Mouse (Mus musculus): ENCODE data around the gene Vamp2. TPM values are rescaled to one million over a fixed set of nuclear protein-coding genes. Genes with fewer than 3 reads are reported as not detected.

Vamp2 gene
- polyA plus RNA-seq, 1 experiment from 2014 or later = 82.2 TPM

DNA sequence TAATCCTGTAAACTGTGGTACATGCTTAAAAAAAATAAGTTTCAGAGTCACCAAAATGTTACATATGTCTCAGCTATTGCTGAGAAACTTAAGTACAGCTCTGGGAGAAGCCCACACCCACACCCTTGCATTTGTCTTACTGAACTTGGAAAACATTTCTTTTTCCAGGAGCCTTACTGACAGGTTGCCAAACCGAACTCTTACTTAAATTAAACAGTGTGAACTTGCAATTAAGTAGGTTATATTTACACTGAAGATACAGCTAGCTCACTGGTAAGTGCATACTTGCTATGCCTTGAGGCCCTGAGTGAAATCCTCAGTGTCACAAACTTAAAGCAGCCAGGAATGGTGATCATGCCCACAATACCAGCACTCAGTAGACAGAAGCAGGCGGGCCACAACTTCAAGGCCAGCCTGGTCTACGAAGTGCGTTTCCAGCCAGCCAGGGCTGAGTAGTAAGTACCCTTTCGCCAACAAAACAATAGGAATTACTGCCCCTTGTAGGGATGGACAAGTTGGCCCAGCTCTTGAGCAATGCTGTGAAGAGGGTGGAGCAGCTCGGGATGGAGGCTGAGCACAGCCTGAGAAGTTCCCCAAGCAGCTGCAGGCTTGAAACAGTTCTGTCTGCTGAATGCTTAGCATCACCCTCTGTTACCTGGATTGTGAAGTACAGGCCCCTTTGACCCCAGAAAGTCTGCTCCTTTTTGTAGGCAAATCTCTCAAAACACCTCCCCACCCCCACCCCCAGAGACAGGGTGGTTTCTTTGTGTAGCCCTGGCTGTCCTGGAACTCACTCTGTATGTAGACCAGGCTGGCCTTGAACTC, 14.1 kb upstream of the Vamp2 start:
- Histone ChIP-seq H3K4me2 (no peak overlapping the region; the same call in 1 of the 2 replicates), H3K4me1 (replicated peaks) (peaks cover 43% of the 10 kb centered on the region), H3K4me3 (no peak overlapping the region), H3K9me3 (replicated peaks) (no peaks in the 10 kb centered on the region), H3K36me3 (no peaks in the 10 kb centered on the region), H3K27ac (peak overlapping the region; percentile 89), H3K9ac (peak overlapping the region; percentile 61; the same call in 1 of the 2 replicates), H3K27me3 (no peaks in the 10 kb centered on the region)
- WGBS = 43% methylated on average over 6 of the region's 6 CpGs
- ATAC-seq (replicated peaks; ENCODE audit: insufficient number of reproducible peaks, insufficient read depth, low FRiP score, low read depth) = no peak

- no peak for ATAC-seq (replicated peaks; ENCODE audit: insufficient number of reproducible peaks, insufficient read depth, low FRiP score, low read depth)
- Histone ChIP-seq H3K4me1 (replicated peaks) (peaks cover 42% of the 10 kb centered on the region), H3K36me3 (no peaks in the 10 kb centered on the region), H3K27ac (peak overlapping the region; percentile 89), H3K4me2 (no peak overlapping the region), H3K4me3 (no peak overlapping the region), H3K9ac (0 out of 2 replicates have a peak overlapping the region, but pooled peaks have one; percentile 15), H3K9me3 (replicated peaks) (no peaks in the 10 kb centered on the region), H3K27me3 (no peaks in the 10 kb centered on the region)
- WGBS = 55% methylated on average over 2 of the region's 2 CpGs
These were observed 13.6 kb upstream of the Vamp2 start for GRCm38 (mm10) chr11:69074776-69075069.

- Histone ChIP-seq H3K4me3 (no peak overlapping the region), H3K9ac (no peak overlapping the region), H3K9me3 (replicated peaks) (no peaks in the 10 kb centered on the region), H3K4me1 (replicated peaks) (peaks cover 42% of the 10 kb centered on the region), H3K4me2 (no peak overlapping the region), H3K27ac (no peak overlapping the region), H3K27me3 (no peaks in the 10 kb centered on the region), H3K36me3 (no peaks in the 10 kb centered on the region)
- WGBS = 47% methylated on average over 9 of the region's 9 CpGs
- no peak for ATAC-seq (replicated peaks; ENCODE audit: insufficient number of reproducible peaks, insufficient read depth, low FRiP score, low read depth)
These were observed 12.4 kb upstream of the Vamp2 start for GRCm38 (mm10) chr11:69075764-69076479.

DNA sequence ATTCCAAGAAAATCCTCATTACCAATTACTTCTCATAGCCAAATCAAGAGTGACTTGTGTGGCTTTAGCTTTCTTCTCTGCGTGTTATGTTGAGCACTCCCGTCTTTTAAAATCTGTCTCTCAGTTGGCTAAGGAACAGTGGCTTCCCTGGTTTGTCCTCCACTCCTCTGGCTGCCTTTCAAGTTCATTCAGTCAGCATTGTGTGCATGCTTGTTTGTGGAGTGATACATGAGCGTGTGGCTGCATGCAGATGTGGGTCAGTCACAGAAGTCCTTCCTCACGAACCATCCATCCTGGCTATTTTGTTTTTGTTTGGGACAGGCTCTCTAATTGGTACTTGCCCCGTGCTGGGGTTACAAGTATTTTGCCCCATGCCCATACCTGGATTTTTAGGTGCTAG, 11.7 kb upstream of the Vamp2 start:
- Histone ChIP-seq H3K27ac (no peak overlapping the region), H3K4me1 (replicated peaks) (peaks cover 35% of the 10 kb centered on the region), H3K9me3 (replicated peaks) (no peaks in the 10 kb centered on the region), H3K9ac (no peak overlapping the region), H3K27me3 (no peaks in the 10 kb centered on the region), H3K36me3 (no peaks in the 10 kb centered on the region), H3K4me2 (no peak overlapping the region), H3K4me3 (no peak overlapping the region)
- no peak for ATAC-seq (replicated peaks; ENCODE audit: insufficient number of reproducible peaks, insufficient read depth, low FRiP score, low read depth)
- WGBS = 63% methylated on average over 5 of the region's 5 CpGs

DNA sequence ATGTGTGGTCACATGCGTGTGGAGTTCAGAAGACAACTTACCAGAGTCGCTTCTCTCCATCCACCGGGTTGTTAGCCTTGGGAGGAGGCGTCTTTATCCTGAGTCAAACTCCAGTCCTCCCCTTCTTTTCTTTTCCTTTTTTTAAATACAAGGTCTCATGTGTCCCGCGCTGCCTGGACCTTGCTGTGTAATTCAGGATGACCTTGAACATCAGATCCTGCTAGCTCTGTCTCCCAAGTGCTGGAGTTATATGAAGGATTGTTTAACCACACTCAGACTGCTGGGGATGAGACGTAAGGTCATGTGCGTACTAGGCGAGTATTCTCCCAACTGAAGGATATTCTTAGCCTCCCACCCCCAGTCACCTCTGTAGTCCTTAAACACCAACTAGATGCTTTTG, 11.0 kb upstream of the Vamp2 start:
- 78% methylated on average over 9 of the region's 9 CpGs for WGBS

GRCm38 (mm10) chr11:69078041-69078440, 10.2 kb upstream of the Vamp2 start:
- Histone ChIP-seq H3K4me1 (replicated peaks) (peaks cover 28% of the 10 kb centered on the region), H3K4me3 (no peak overlapping the region), H3K27ac (no peak overlapping the region), H3K36me3 (no peaks in the 10 kb centered on the region), H3K9me3 (replicated peaks) (no peaks in the 10 kb centered on the region), H3K4me2 (no peak overlapping the region), H3K27me3 (no peaks in the 10 kb centered on the region), H3K9ac (no peak overlapping the region)
- ATAC-seq (replicated peaks; ENCODE audit: insufficient number of reproducible peaks, insufficient read depth, low FRiP score, low read depth) = no peak
- WGBS = 79% methylated on average over 6 of the region's 6 CpGs

More for the DNA sequence above, 11.0 kb upstream of the Vamp2 start:
- Histone ChIP-seq H3K9ac (no peak overlapping the region), H3K9me3 (replicated peaks) (no peaks in the 10 kb centered on the region), H3K4me2 (no peak overlapping the region), H3K27ac (no peak overlapping the region), H3K27me3 (no peaks in the 10 kb centered on the region), H3K4me1 (replicated peaks) (peaks cover 32% of the 10 kb centered on the region), H3K4me3 (no peak overlapping the region), H3K36me3 (no peaks in the 10 kb centered on the region)
- no peak for ATAC-seq (replicated peaks; ENCODE audit: insufficient number of reproducible peaks, insufficient read depth, low FRiP score, low read depth)

- no peaks in the 10 kb centered on the region for H3K9me3 ChIP-seq (replicated peaks)
- ATAC-seq (replicated peaks; ENCODE audit: insufficient number of reproducible peaks, insufficient read depth, low FRiP score, low read depth) = no peak
- no peak overlapping the region for H3K9ac ChIP-seq
- no peak overlapping the region for H3K4me3 ChIP-seq
- H3K27me3 ChIP-seq = no peaks in the 10 kb centered on the region
- no peak overlapping the region for H3K4me2 ChIP-seq
- H3K4me1 ChIP-seq (replicated peaks) = peaks cover 22% of the 10 kb centered on the region
- no peaks in the 10 kb centered on the region for H3K36me3 ChIP-seq
- H3K27ac ChIP-seq = 0 out of 2 replicates have a peak overlapping the region, but pooled peaks have one; percentile 26
- WGBS = 69% methylated on average over 5 of the region's 5 CpGs
These were observed 9.4 kb upstream of the Vamp2 start for GRCm38 (mm10) chr11:69078805-69079438.

DNA sequence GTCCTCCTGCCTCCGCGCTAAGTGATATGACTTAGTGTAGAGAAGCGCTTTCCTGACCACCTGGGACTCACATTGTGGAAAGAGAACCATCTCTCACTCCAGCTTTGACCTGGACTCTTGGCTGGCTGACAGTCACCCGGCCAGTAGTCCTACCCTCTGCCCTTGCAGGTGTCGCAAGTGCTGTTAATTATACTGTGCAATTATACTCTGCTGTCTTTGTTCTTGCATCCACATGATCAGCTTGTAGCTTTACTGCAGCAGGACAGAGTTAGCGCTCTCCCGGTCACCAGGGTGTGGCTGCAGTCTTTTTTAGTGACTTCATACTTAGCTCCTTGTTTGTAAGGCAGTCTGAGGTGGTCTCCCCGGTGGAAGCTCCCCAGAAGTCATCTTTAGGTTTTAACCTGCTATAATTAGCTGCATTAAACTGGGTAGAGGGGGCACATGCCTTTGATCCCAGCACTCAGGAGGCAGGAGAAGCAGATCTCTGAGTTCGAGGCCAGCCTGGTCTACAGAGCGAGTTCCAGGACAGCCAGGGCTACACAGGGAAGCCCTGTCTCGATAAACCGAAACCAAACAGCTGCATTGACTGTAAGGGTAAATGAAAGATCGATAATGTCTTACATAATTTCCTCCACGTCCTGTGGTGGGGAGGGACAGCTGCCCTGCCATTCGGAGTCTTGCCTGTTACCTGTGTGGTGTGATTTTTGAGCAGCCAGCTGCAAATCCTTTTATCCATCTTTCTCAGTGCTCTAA, 8.0 kb upstream of the Vamp2 start:
- H3K4me2 ChIP-seq = no peak overlapping the region
- ATAC-seq (replicated peaks; ENCODE audit: insufficient number of reproducible peaks, insufficient read depth, low FRiP score, low read depth) = no peak
- WGBS = 73% methylated on average over 15 of the region's 15 CpGs
- no peaks in the 10 kb centered on the region for H3K36me3 ChIP-seq
- no peak overlapping the region for H3K4me3 ChIP-seq
- peaks cover 12% of the 10 kb centered on the region; the same call in 1 of the 2 replicates for H3K4me1 ChIP-seq (replicated peaks)
- H3K27me3 ChIP-seq = no peaks in the 10 kb centered on the region
- H3K9ac ChIP-seq = no peak overlapping the region
- H3K9me3 ChIP-seq (replicated peaks) = no peaks in the 10 kb centered on the region
- H3K27ac ChIP-seq = no peak overlapping the region

GRCm38 (mm10) chr11:69080855-69081222, 7.5 kb upstream of the Vamp2 start:
- WGBS = 86% methylated on average over 8 of the region's 8 CpGs
- Histone ChIP-seq H3K36me3 (no peaks in the 10 kb centered on the region), H3K4me3 (no peak overlapping the region), H3K4me2 (no peak overlapping the region), H3K9ac (no peak overlapping the region), H3K27ac (no peak overlapping the region), H3K4me1 (replicated peaks) (peaks cover 12% of the 10 kb centered on the region; the same call in 1 of the 2 replicates), H3K9me3 (replicated peaks) (no peaks in the 10 kb centered on the region), H3K27me3 (no peaks in the 10 kb centered on the region)
- ATAC-seq (replicated peaks; ENCODE audit: insufficient number of reproducible peaks, insufficient read depth, low FRiP score, low read depth) = no peak

DNA sequence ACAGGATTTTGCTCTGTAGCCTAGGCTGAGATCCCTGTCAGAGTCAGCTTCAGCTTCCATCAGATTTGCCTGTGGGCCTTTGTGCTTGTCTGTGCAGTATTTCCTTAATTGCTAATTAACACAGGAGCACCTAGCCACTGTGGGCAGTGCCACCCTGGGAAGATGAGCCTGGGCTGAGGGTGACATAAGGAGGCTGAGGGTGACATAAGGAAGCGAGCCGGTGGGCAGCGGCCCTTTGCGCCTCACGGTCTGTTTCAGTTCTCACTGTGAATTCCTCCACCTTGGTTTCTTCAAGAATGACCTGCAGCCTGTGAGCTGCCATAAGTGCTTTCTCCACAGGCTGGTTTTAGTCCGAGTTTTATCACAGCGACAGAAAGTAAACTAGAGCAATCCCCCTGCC, 6.7 kb upstream of the Vamp2 start:
- no peak for ATAC-seq (replicated peaks; ENCODE audit: insufficient number of reproducible peaks, insufficient read depth, low FRiP score, low read depth)
- 86% methylated on average over 7 of the region's 7 CpGs for WGBS
- H3K36me3 ChIP-seq = no peaks in the 10 kb centered on the region
- no peak overlapping the region for H3K9ac ChIP-seq
- H3K27me3 ChIP-seq = no peaks in the 10 kb centered on the region
- H3K9me3 ChIP-seq (replicated peaks) = no peaks in the 10 kb centered on the region
- H3K4me3 ChIP-seq = no peak overlapping the region
- no peak overlapping the region for H3K27ac ChIP-seq
- no peak overlapping the region for H3K4me2 ChIP-seq
- peaks cover 15% of the 10 kb centered on the region for H3K4me1 ChIP-seq (replicated peaks)

GRCm38 (mm10) chr11:69085608-69086007, 2.7 kb upstream of the Vamp2 start:
- Histone ChIP-seq H3K27me3 (no peaks in the 10 kb centered on the region), H3K4me3 (no peak overlapping the region), H3K4me2 (no peak overlapping the region), H3K9me3 (replicated peaks) (no peaks in the 10 kb centered on the region), H3K4me1 (replicated peaks) (peaks cover 36% of the 10 kb centered on the region), H3K27ac (no peak overlapping the region), H3K9ac (no peak overlapping the region), H3K36me3 (peaks cover 8% of the 10 kb centered on the region)
- no peak for ATAC-seq (replicated peaks; ENCODE audit: insufficient number of reproducible peaks, insufficient read depth, low FRiP score, low read depth)
- WGBS = 74% methylated on average over 6 of the region's 6 CpGs
